Mouse (Mus musculus) lung, adult 2 months (tissue): ENCODE data around the gene Tmem198. TPM values are rescaled to one million over a fixed set of nuclear protein-coding genes. Genes with fewer than 3 reads are reported as not detected.
A peak's percentile ranks its signal among the peaks of the same experiment; 100 is the strongest.

Experiments used
- DNase-seq: peaks from one replicate; pipeline ENCODE4 v3.0.0; 2022
- H3K4me1 ChIP-seq: fragments of 200-500 bp; 2 replicates; pipeline ENCODE4 v1.6.1; 2011; ENCODE audit warnings: low read length; ENCODE audit not compliant: control insufficient read depth, insufficient read depth
- H3K4me3 ChIP-seq: fragments of 200-500 bp; replicated peaks from 2 replicates; pipeline ENCODE3; 2011; ENCODE audit warnings: low read depth, mild to moderate bottlenecking, control low read depth, low read length; ENCODE audit errors: extremely low read depth
- CTCF ChIP-seq: fragments of 200-500 bp; IDR thresholded peaks from 2 replicates; pipeline ENCODE4 v1.5.1; 2011; ENCODE audit warnings: mild to moderate bottlenecking, low read length, control low read depth; ENCODE audit not compliant: insufficient read depth
- POLR2A ChIP-seq: fragments of 200-500 bp; IDR thresholded peaks from 2 replicates; pipeline ENCODE4 v1.6.1; 2011; ENCODE audit warnings: low read depth, mild to moderate bottlenecking, control low read depth, low read length, borderline replicate concordance; ENCODE audit errors: extremely low read depth
- WGBS: fragments of 180-500 bp; shearing (Covaris S2); methylation state at CpG from one replicate; pipeline ENCODE4 v1.1.7; 2018; 5-methylcytosine and 5-hydroxymethylcytosine counted together
- polyA plus RNA-seq: library from polyadenylated mRNA; depleted of rRNA; stranded (reverse); fragments of >200 nt; gene quantifications from 2 replicates; pipeline ENCODE4 v1.2.3, GENCODE M21; 2012; rRNA removed

Tmem198 gene
- polyA plus RNA-seq, result 5.2 and 7.4 TPM in 2 replicates

DNA sequence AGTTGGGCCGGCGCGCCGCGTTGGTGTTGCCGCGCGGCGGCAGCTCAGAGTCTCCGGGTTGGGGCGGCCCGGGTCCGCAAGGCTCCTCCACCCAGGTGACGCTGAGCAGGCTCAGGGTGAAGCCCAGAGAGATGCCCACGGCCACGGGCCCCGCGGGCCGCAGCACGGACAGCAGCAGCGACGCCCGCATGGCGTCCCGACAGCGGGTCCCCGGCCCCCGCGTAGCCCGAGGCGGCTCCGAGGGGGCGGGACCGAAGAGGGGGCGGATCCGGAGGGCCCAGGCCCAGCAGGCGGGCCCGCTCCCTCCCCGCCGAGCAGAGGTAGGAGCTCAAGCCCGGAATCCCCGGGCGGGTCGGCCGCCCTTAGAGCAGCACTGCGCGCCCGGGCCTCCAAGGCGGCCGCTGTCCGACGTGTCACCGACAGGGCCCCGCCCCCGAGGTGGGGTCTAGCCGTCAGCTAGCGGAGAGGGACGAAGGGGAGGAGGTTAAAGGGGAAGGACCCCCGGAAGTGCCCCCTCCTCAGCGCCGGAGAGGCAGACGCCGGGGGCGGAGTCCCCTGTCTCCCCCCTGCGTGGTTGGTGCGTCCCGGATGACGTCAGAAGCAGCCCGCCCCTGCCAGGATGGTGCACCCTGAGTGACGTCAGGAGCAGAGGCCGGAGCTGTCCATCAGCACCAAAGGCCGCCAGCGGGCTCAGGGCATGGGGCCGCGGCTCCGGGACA lies at the start of gene Tmem198, which contains the start of gene Chpf:
Gene Tmem198 (plus strand): TSS at position 617 of the 719 bp plus-strand sequence.
Gene Chpf (minus strand): TSS at position 392 of the 719 bp plus-strand sequence.
- WGBS, result under 1% methylated on average over 75 of the region's 76 CpGs
- Histone ChIP-seq H3K4me1 (peaks cover 14% of the 10 kb centered on the region; the same call in 1 of the 2 replicates), H3K4me3 (peak within 1 kb of the TSS; percentile 89)
- peak; percentile 96 for DNase-seq
- TF ChIP-seq POLR2A (0 out of 2 replicates have a peak, but pooled peaks have one; percentile 5), CTCF (no peak)

DNA sequence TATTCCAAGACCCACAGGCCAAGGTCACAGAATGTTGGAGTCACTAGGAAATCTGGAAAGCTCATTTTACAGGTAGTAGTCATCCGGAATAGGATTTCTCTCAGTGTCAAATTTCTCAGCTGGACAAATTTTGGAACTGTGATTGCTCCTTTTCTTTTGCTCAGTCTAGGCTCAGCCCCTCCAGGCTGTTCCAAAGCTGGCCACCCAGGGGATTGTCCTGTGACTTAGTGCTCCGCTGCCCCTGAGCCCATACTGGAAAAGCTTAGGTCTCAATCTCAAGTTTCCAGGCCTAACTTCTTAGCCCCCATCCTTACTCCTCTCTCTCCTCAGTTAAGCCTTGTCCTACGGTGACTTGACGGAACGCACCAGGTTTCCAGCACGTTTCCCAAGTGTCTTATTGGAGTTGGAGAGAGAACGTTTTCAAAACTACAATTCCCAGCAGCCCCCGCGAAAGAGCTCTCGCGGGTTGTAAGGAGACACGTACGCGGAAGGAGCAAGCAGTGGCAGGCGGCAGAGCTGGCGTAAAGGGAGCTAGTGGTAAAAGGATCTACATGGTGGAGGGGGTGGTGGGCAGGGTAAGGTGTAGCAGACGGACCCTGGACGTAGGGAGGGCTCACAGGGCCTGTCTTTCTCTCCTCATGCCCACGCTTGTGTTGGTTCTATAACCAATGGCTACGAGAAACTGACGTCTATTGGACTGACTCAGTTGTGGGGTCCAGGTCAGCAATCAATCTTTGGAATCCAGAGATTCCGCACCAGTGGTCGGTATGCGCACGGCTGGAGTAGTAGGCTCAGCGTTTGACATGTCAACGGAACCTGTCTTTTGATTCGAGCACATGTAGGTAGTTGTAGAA lies 43.6 kb upstream of the Tmem198 start, which contains the start of gene Gmppa:
Gene Gmppa (plus strand): TSS at position 456 of the 854 bp plus-strand sequence.
- Histone ChIP-seq H3K4me1 (peaks cover 4% of the 10 kb centered on the region; the same call in 1 of the 2 replicates), H3K4me3 (peak within 1 kb of the TSS; percentile 94)
- DNase-seq, result peak; percentile 77
- TF ChIP-seq CTCF (no peak), POLR2A (peak; percentile 94)
- 5% methylated on average over 28 of the region's 28 CpGs for WGBS

DNA sequence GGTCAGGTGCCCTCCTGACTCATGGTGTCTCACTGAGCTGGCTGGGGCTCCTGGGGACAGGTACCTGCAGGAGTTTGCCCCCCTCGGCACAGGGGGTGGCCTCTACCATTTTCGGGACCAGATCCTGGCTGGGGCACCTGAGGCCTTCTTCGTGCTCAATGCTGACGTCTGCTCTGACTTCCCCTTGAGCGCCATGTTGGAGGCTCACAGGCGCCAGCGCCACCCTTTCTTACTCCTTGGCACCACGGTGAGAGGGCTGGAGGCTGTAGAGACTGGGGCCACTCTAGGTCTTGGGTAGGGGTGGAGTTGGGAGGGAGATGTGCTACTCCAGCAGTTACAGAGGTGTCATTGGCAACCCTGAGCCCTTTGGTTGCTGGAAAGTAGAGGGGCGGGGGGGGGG lies 40.5 kb upstream of the Tmem198 start:
- no peak for DNase-seq
- H3K4me1 ChIP-seq, result peaks cover 4% of the 10 kb centered on the region; the same call in 1 of the 2 replicates
- no peak for TF ChIP-seq CTCF
- TF ChIP-seq POLR2A, result no peak
- 87% methylated on average over 8 of the region's 9 CpGs for WGBS
- H3K4me3 ChIP-seq, result no peak overlapping the region

DNA sequence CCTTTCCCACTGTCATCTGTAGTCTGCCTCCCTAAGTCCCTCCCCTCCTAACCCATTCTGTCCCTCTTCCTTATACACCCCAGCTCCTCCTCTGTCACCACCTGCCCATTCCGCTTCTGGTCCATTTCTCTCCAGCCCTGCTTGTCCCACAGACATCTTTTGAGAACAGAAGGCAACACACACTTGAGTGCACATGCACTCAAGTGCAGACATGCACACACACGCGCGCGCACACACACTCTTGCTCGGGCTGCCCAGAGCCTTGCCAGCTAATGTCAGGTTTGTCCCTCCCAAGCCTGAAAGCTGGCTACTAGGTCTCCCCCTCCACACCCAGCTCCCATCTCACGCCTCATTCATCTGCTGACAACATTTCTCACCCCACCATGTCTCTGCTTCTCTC lies 38.7 kb upstream of the Tmem198 start:
- H3K4me3 ChIP-seq, result no peak overlapping the region
- DNase-seq, result no peak
- 94% methylated on average over 7 of the region's 7 CpGs for WGBS
- TF ChIP-seq CTCF, result no peak
- TF ChIP-seq POLR2A, result no peak
- peaks cover 4% of the 10 kb centered on the region; the same call in 1 of the 2 replicates for H3K4me1 ChIP-seq

DNA sequence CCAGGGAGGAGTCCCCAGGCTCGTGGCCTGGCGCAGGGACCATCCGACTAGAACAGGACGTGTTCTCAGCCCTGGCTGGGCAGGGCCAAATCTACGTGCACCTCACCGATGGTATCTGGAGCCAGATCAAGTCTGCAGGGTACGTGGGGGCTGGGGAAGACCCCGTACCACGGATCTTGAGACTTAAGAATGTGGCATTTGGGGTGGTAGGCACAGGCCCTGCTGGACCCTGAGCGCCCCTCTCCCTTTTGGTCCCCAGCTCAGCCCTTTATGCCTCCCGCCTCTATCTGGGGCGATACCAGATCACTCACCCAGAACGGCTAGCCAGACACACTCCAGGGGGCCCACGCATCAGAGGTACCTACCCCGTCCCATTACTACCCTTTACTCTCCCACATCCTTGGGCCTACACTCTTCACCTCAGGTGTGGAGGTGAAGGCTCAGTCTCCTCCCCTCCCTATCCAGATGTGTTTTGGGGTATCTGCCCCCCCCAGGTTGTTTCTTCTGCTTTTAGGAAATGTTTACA lies 37.8 kb upstream of the Tmem198 start:
- H3K4me1 ChIP-seq, result 0 out of 2 replicates have a peak, but pooled peaks cover 4% of the 10 kb centered on the region
- 89% methylated on average over 15 of the region's 15 CpGs for WGBS
- DNase-seq, result no peak
- TF ChIP-seq CTCF (no peak), POLR2A (no peak)
- H3K4me3 ChIP-seq, result no peak overlapping the region

DNA sequence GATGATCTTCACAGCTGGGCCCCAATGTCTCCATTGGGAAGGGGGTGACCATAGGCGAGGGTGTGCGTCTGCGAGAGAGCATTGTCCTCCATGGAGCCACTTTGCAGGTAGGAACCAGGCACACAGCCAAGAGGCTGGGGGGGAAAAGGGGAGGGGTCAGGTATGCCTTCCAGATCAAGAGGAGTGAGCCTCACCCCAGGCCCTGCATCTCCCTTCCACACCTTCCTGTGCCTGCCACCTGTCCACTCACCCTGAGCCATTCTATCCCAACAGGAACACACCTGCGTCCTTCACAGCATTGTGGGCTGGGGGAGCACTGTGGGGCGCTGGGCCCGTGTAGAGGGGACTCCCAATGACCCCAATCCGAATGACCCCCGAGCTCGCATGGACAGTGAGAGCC lies 37.2 kb upstream of the Tmem198 start:
- 84% methylated on average over 9 of the region's 9 CpGs for WGBS
- DNase-seq, result no peak
- no peak for TF ChIP-seq CTCF
- TF ChIP-seq POLR2A, result no peak
- Histone ChIP-seq H3K4me1 (no peaks in the 10 kb centered on the region), H3K4me3 (no peak overlapping the region)

DNA sequence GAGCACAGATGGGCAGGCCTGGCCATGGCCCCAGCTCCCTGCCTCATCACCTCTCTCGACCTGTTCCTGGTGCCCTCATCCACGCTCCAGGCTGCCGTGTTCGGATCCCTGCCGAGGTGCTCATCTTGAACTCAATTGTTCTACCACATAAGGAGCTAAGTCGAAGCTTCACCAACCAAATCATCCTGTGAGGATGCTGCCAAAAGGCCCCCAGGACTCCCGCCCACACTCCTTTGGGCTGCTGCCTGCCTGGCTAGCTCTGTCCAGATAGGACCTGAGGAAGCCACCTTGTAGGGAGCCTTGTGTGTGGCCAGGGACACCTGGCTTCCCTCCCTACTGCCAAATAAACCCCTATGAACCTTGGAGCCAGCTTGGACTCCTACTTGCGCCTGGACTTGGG lies 36.5 kb upstream of the Tmem198 start:
- H3K4me1 ChIP-seq, result no peaks in the 10 kb centered on the region
- WGBS, result 72% methylated on average over 8 of the region's 8 CpGs
- H3K4me3 ChIP-seq, result no peak overlapping the region
- DNase-seq, result no peak
- TF ChIP-seq CTCF (no peak), POLR2A (no peak)

DNA sequence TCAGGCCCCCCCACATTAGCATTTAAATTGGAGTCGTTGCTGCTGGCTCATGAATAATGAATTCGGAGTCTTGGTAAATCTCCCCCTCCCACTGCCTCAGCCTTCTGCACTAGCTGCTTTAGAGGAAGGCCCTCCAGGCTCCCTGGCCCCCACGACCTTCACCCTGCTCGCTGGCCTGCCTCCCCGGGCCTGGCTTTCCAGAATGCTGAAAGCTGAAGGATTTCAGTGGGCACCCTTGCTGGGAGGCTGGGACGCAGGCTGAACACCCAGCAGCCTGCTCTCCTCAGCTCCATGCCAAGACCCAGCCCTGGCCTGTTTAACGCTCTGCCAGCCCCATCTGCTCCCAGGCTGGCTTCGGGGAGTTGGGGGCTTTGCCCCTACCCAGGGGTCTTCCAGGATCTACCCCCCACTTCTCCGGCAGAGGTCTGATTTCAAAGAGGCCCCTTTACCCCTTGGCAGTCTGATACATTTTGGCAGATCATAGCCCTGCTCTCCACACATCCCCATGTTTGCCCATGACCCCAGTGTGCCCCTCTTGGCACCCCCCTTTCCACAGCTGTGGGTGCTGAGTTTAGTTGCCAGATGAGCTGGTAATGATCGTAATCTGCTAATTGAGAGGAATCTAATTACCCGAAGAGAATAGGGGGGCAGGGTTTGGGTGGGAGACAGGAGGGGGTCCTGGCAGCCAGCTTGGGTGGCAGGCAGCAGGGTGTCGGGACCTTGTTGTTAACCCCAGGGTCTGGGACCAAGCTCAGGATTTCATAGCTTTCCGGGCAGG lies 35.9 kb upstream of the Tmem198 start:
- no peak for DNase-seq
- no peaks in the 10 kb centered on the region for H3K4me1 ChIP-seq
- TF ChIP-seq POLR2A (no peak), CTCF (no peak)
- 58% methylated on average over 13 of the region's 13 CpGs for WGBS
- H3K4me3 ChIP-seq, result no peak overlapping the region
